Mouse (Mus musculus) megakaryocyte, embryonic 14.5 days (primary cell): Measurements from ENCODE around the gene Sstr2.

Source experiments
- FLI1 ChIP-seq: IDR thresholded peaks from 2 replicates; pipeline ENCODE4 v1.6.1; 2012; ENCODE audit warnings: low read length, inconsistent platforms, mixed read lengths
- GATA1 ChIP-seq: IDR thresholded peaks from 3 replicates; pipeline ENCODE4 v1.6.1; 2012; ENCODE audit warnings: mixed read lengths, low read length, inconsistent platforms, borderline replicate concordance

- TF ChIP-seq GATA1 (no peak), FLI1 (no peak)
Measured at GRCm38 (mm10) chr11:113654105-113654504, 35.0 kb downstream of the Sstr2 start.
